Mouse (Mus musculus) liver, adult 2 months (tissue): ENCODE results near the gene Fam102b.

Experiments used
- CTCF ChIP-seq: fragments of 200-500 bp; IDR thresholded peaks from 2 replicates; pipeline ENCODE4 v1.5.1; 2011; ENCODE audit warnings: low read depth, low read length, control low read depth
- POLR2A ChIP-seq: fragments of 200-500 bp; IDR thresholded peaks from 2 replicates; pipeline ENCODE4 v1.6.1; 2011; ENCODE audit warnings: low read length, control low read depth; ENCODE audit not compliant: insufficient read depth; ENCODE audit errors: extremely low read depth

DNA sequence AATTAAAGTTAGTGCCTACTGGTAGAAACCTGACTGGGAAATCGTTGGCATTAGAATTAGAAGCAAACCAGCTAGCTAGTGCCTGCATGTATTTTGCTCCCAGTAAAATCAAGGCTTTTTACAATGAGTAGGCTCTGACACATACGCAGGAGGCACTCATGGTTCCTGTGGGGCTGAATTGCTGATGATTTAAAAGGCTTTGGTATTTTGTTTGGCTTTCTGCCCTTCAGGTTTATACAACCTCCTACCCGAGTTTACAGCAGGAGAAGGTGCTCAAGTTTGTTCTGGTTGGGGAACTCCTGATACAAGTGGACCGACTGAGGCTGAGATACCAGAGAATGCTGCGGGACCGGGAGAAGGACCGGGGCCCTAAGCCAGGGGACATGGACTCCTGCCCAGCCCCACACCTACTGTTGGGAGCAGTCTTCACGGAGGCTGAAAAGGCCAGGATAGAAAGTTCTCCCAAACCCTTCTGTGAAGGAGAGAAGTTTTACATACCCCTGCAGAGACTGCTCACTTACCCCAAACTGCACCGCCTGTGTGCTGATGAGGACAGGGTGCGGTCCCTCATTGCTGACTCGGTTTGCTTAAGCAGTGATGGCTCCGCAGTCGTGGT, 67.6 kb downstream of the Fam102b start:
- no peak for TF ChIP-seq POLR2A
- no peak for TF ChIP-seq CTCF
